Mouse (Mus musculus): ENCODE results near the gene Tmem59l. TPM values are rescaled to one million over a fixed set of nuclear protein-coding genes. Genes with fewer than 3 reads are reported as not detected.

Gene Tmem59l
- total and polyA plus RNA-seq, 2 experiments = not detected

- H3K4me3 ChIP-seq (ENCODE audit: insufficient read depth, low read depth, low read length) = no peak overlapping the region; the same call in 1 of the 2 replicates
- DNase-seq (ENCODE audit: extremely low read depth, low read depth, low spot score) = no peak
- peaks cover 41% of the 10 kb centered on the region for H3K27me3 ChIP-seq (ENCODE audit: control insufficient read depth, insufficient read depth, low read length)
- no peaks in the 10 kb centered on the region for H3K36me3 ChIP-seq (ENCODE audit: control insufficient read depth, insufficient read depth, low read length)
- no peaks in the 10 kb centered on the region for H3K79me2 ChIP-seq (ENCODE audit: control insufficient read depth, insufficient read depth, low read length)
- H3K4me1 ChIP-seq (ENCODE audit: control insufficient read depth, insufficient read depth, low read length) = peaks cover 3% of the 10 kb centered on the region
- no peak for TF ChIP-seq CTCF (IDR thresholded peaks at IDR 0.05; ENCODE audit: low read depth, low read length)
- no peak for TF ChIP-seq POLR2A (IDR thresholded peaks at IDR 0.05; ENCODE audit: extremely low read depth, insufficient read depth, low read length)
- WGBS = 5% methylated on average over 36 of the region's 41 CpGs
- H3K9ac ChIP-seq (ENCODE audit: low read depth, low read length) = no peak overlapping the region
- no peak overlapping the region for H3K27ac ChIP-seq (replicated peaks; ENCODE audit: insufficient read depth, low read depth, low read length)
Measured at GRCm38 (mm10) chr8:70489576-70489975, 2.4 kb upstream of the Tmem59l start.

- WGBS = 10% methylated on average over 14 of the region's 14 CpGs
- H3K27ac ChIP-seq (replicated peaks; ENCODE audit: insufficient read depth, low read depth, low read length) = no peak overlapping the region
- peaks cover 35% of the 10 kb centered on the region for H3K27me3 ChIP-seq (ENCODE audit: control insufficient read depth, insufficient read depth, low read length)
- no peaks in the 10 kb centered on the region for H3K36me3 ChIP-seq (ENCODE audit: control insufficient read depth, insufficient read depth, low read length)
- no peak overlapping the region for H3K4me3 ChIP-seq (ENCODE audit: insufficient read depth, low read depth, low read length)
- no peak for DNase-seq (ENCODE audit: extremely low read depth, low read depth, low spot score)
- TF ChIP-seq POLR2A (IDR thresholded peaks at IDR 0.05; ENCODE audit: extremely low read depth, insufficient read depth, low read length) (no peak), CTCF (IDR thresholded peaks at IDR 0.05; ENCODE audit: low read depth, low read length) (no peak)
- H3K9ac ChIP-seq (ENCODE audit: low read depth, low read length) = no peak overlapping the region
- H3K4me1 ChIP-seq (ENCODE audit: control insufficient read depth, insufficient read depth, low read length) = peaks cover 3% of the 10 kb centered on the region
- H3K79me2 ChIP-seq (ENCODE audit: control insufficient read depth, insufficient read depth, low read length) = no peaks in the 10 kb centered on the region
Measured at GRCm38 (mm10) chr8:70488931-70489470, 1.8 kb upstream of the Tmem59l start.

- WGBS = 7% methylated on average over 55 of the region's 55 CpGs
- H3K4me3 ChIP-seq (ENCODE audit: insufficient read depth, low read depth, low read length) = peak overlapping the region; percentile 8; the same call in 1 of the 2 replicates
Measured at GRCm38 (mm10) chr8:70487993-70488796, 1.0 kb upstream of the Tmem59l start.

GRCm38 (mm10) chr8:70486191-70486681, 922 bp downstream of the Tmem59l start:
- H3K9ac ChIP-seq (ENCODE audit: low read depth, low read length) = no peak overlapping the region
- no peak overlapping the region for H3K27ac ChIP-seq (replicated peaks; ENCODE audit: insufficient read depth, low read depth, low read length)
- H3K79me2 ChIP-seq (ENCODE audit: control insufficient read depth, insufficient read depth, low read length) = no peaks in the 10 kb centered on the region
- H3K36me3 ChIP-seq (ENCODE audit: control insufficient read depth, insufficient read depth, low read length) = no peaks in the 10 kb centered on the region
- no peak for DNase-seq (ENCODE audit: extremely low read depth, low read depth, low spot score)
- peaks cover 22% of the 10 kb centered on the region for H3K27me3 ChIP-seq (ENCODE audit: control insufficient read depth, insufficient read depth, low read length)
- H3K4me1 ChIP-seq (ENCODE audit: control insufficient read depth, insufficient read depth, low read length) = peaks cover 3% of the 10 kb centered on the region
- WGBS = 73% methylated on average over 7 of the region's 7 CpGs
- no peak for TF ChIP-seq POLR2A (IDR thresholded peaks at IDR 0.05; ENCODE audit: extremely low read depth, insufficient read depth, low read length)
- TF ChIP-seq CTCF (IDR thresholded peaks at IDR 0.05; ENCODE audit: low read depth, low read length) = no peak
- no peak overlapping the region for H3K4me3 ChIP-seq (ENCODE audit: insufficient read depth, low read depth, low read length)

More at GRCm38 (mm10) chr8:70487993-70488796, 1.0 kb upstream of the Tmem59l start:
- no peak for TF ChIP-seq POLR2A (IDR thresholded peaks at IDR 0.05; ENCODE audit: extremely low read depth, insufficient read depth, low read length)
- TF ChIP-seq CTCF (IDR thresholded peaks at IDR 0.05; ENCODE audit: low read depth, low read length) = no peak
- peaks cover 3% of the 10 kb centered on the region for H3K4me1 ChIP-seq (ENCODE audit: control insufficient read depth, insufficient read depth, low read length)
- H3K27ac ChIP-seq (replicated peaks; ENCODE audit: insufficient read depth, low read depth, low read length) = no peak overlapping the region
- H3K27me3 ChIP-seq (ENCODE audit: control insufficient read depth, insufficient read depth, low read length) = peaks cover 29% of the 10 kb centered on the region
- H3K79me2 ChIP-seq (ENCODE audit: control insufficient read depth, insufficient read depth, low read length) = no peaks in the 10 kb centered on the region
- DNase-seq (ENCODE audit: extremely low read depth, low read depth, low spot score) = peak; percentile 39
- no peaks in the 10 kb centered on the region for H3K36me3 ChIP-seq (ENCODE audit: control insufficient read depth, insufficient read depth, low read length)
- H3K9ac ChIP-seq (ENCODE audit: low read depth, low read length) = peak overlapping the region; percentile 21; the same call in 1 of the 2 replicates

GRCm38 (mm10) chr8:70482943-70483342, 4.2 kb downstream of the Tmem59l start:
- H3K36me3 ChIP-seq (ENCODE audit: control insufficient read depth, insufficient read depth, low read length) = no peaks in the 10 kb centered on the region
- H3K4me1 ChIP-seq (ENCODE audit: control insufficient read depth, insufficient read depth, low read length) = peaks cover under 1% of the 10 kb centered on the region; the same call in 1 of the 2 replicates
- TF ChIP-seq POLR2A (IDR thresholded peaks at IDR 0.05; ENCODE audit: extremely low read depth, insufficient read depth, low read length) (no peak), CTCF (IDR thresholded peaks at IDR 0.05; ENCODE audit: low read depth, low read length) (no peak)
- no peaks in the 10 kb centered on the region for H3K79me2 ChIP-seq (ENCODE audit: control insufficient read depth, insufficient read depth, low read length)
- H3K9ac ChIP-seq (ENCODE audit: low read depth, low read length) = no peak overlapping the region
- DNase-seq (ENCODE audit: extremely low read depth, low read depth, low spot score) = no peak
- H3K27ac ChIP-seq (replicated peaks; ENCODE audit: insufficient read depth, low read depth, low read length) = no peak overlapping the region
- peaks cover 6% of the 10 kb centered on the region for H3K27me3 ChIP-seq (ENCODE audit: control insufficient read depth, insufficient read depth, low read length)
- 72% methylated on average over 2 of the region's 2 CpGs for WGBS
- no peak overlapping the region for H3K4me3 ChIP-seq (ENCODE audit: insufficient read depth, low read depth, low read length)

Data from liver, adult 2 months (tissue).